Mouse (Mus musculus) spleen, adult 2 months (tissue): ENCODE data around the gene Cep57l1.

Experiments
- CTCF ChIP-seq: fragments of 200-500 bp; IDR thresholded peaks from 2 replicates; pipeline ENCODE4 v1.5.1; 2011; ENCODE audit warnings: mild to moderate bottlenecking, inconsistent platforms; ENCODE audit not compliant: insufficient read depth, insufficient read length, insufficient replicate concordance; ENCODE audit errors: extremely low read depth
- POLR2A ChIP-seq: fragments of 200-500 bp; IDR thresholded peaks from 2 replicates; pipeline ENCODE4 v1.6.1; 2011; ENCODE audit warnings: low read depth, low read length, inconsistent platforms

GRCm38 (mm10) chr10:41726215-41726614 lies 83.5 kb downstream of the Cep57l1 start:
- TF ChIP-seq CTCF (no peak), POLR2A (no peak)
